Mouse (Mus musculus) small intestine, adult 2 months (tissue): ENCODE measurements around the gene Ism2. TPM values are rescaled to one million over a fixed set of nuclear protein-coding genes. Genes with fewer than 3 reads are reported as not detected.
A peak's percentile ranks its signal among the peaks of the same experiment; 100 is the strongest.

Experiments used
- H3K27ac ChIP-seq: fragments of 200-500 bp; 2 replicates; pipeline ENCODE4 v1.5.1; 2012; ENCODE audit warnings: low read depth, low read length, control low read depth, inconsistent platforms; ENCODE audit not compliant: insufficient read depth
- H3K27me3 ChIP-seq: fragments of 200-500 bp; 2 replicates; pipeline ENCODE4 v1.6.1; 2012; ENCODE audit warnings: mild to moderate bottlenecking, moderate library complexity, low read length, inconsistent platforms; ENCODE audit not compliant: control insufficient read depth, insufficient read depth
- H3K36me3 ChIP-seq: fragments of 200-500 bp; 2 replicates; pipeline ENCODE4 v1.6.1; 2012; ENCODE audit warnings: mild to moderate bottlenecking, low read length, control low read depth, inconsistent platforms; ENCODE audit not compliant: control insufficient read depth, insufficient read depth
- H3K4me1 ChIP-seq: fragments of 200-500 bp; 2 replicates; pipeline ENCODE4 v1.6.1; 2012; ENCODE audit warnings: low read length, inconsistent platforms, mixed read lengths; ENCODE audit not compliant: control insufficient read depth, insufficient read depth, insufficient read length
- H3K4me3 ChIP-seq: fragments of 200-500 bp; 2 replicates; pipeline ENCODE4 v1.5.1; 2012; ENCODE audit warnings: low read depth, mild to moderate bottlenecking, control low read depth, inconsistent platforms, low read length, moderate library complexity
- CTCF ChIP-seq: fragments of 200-500 bp; IDR thresholded peaks from 2 replicates; pipeline ENCODE4 v1.5.1; 2012; ENCODE audit warnings: low read depth, mild to moderate bottlenecking, control low read depth, inconsistent platforms, low read length, moderate library complexity, mixed read lengths; ENCODE audit not compliant: insufficient replicate concordance, insufficient read length; ENCODE audit errors: extremely low read depth
- POLR2A ChIP-seq: fragments of 200-500 bp; IDR thresholded peaks from 2 replicates; pipeline ENCODE4 v1.6.1; 2012; ENCODE audit warnings: low read depth, mild to moderate bottlenecking, control low read depth, inconsistent platforms, low read length, moderate library complexity
- WGBS: fragments of 180-500 bp; shearing (Covaris S2); methylation state at CpG from one replicate; pipeline ENCODE4 v1.1.7; 2018; 5-methylcytosine and 5-hydroxymethylcytosine counted together
- polyA plus RNA-seq: library from polyadenylated mRNA; depleted of rRNA; stranded (reverse); fragments of >200 nt; gene quantifications from 2 replicates; pipeline ENCODE4 v1.2.3, GENCODE M21; 2012

Ism2 gene
- polyA plus RNA-seq, 1 experiment = 0.25 TPM

- peak overlapping the region; percentile 66; the same call in 1 of the 2 replicates for H3K27ac ChIP-seq
- H3K36me3 ChIP-seq = peaks cover 33% of the 10 kb centered on the region
- no peak for TF ChIP-seq CTCF
- TF ChIP-seq POLR2A = no peak
- H3K27me3 ChIP-seq = no peaks in the 10 kb centered on the region
- 8% methylated on average over 11 of the region's 11 CpGs for WGBS
- peak overlapping the region; percentile 76 for H3K4me3 ChIP-seq
- H3K4me1 ChIP-seq = no peaks in the 10 kb centered on the region; the same call in 1 of the 2 replicates
Observed at GRCm38 (mm10) chr12:87265444-87265843, 34.1 kb downstream of the Ism2 start.

GRCm38 (mm10) chr12:87260562-87260961 is 38.9 kb downstream of the Ism2 start:
- no peaks in the 10 kb centered on the region for H3K27me3 ChIP-seq
- no peaks in the 10 kb centered on the region for H3K4me1 ChIP-seq
- H3K4me3 ChIP-seq = no peak overlapping the region
- WGBS = 92% methylated on average over 8 of the region's 8 CpGs
- TF ChIP-seq CTCF (no peak), POLR2A (no peak)
- peaks cover 47% of the 10 kb centered on the region for H3K36me3 ChIP-seq
- H3K27ac ChIP-seq = no peak overlapping the region

- Histone ChIP-seq H3K4me1 (no peaks in the 10 kb centered on the region), H3K27me3 (no peaks in the 10 kb centered on the region), H3K4me3 (no peak overlapping the region), H3K27ac (no peak overlapping the region), H3K36me3 (peaks cover 66% of the 10 kb centered on the region)
- WGBS = 95% methylated on average over 5 of the region's 5 CpGs
- TF ChIP-seq CTCF = no peak
Observed at GRCm38 (mm10) chr12:87256629-87257028, 42.9 kb downstream of the Ism2 start.

- Histone ChIP-seq H3K27ac (no peak overlapping the region), H3K4me3 (no peak overlapping the region), H3K27me3 (no peaks in the 10 kb centered on the region), H3K4me1 (no peaks in the 10 kb centered on the region), H3K36me3 (peaks cover 74% of the 10 kb centered on the region)
- WGBS = 95% methylated on average over 6 of the region's 6 CpGs
- no peak for TF ChIP-seq POLR2A
- TF ChIP-seq CTCF = no peak
Observed at GRCm38 (mm10) chr12:87253878-87254277, 45.6 kb downstream of the Ism2 start.

GRCm38 (mm10) chr12:87250161-87250560 is 49.3 kb downstream of the Ism2 start:
- H3K27ac ChIP-seq = no peak overlapping the region
- H3K4me1 ChIP-seq = no peaks in the 10 kb centered on the region
- H3K4me3 ChIP-seq = no peak overlapping the region
- peaks cover 75% of the 10 kb centered on the region for H3K36me3 ChIP-seq
- WGBS = 79% methylated on average over 6 of the region's 6 CpGs
- TF ChIP-seq CTCF (no peak), POLR2A (no peak)
- no peaks in the 10 kb centered on the region for H3K27me3 ChIP-seq

GRCm38 (mm10) chr12:87238632-87239031 is 60.9 kb downstream of the Ism2 start, which contains the start of gene Noxred1:
Gene Noxred1, minus strand, starts transcription at chr12:87238732.
- WGBS = 96% methylated on average over 1 of the region's 1 CpGs

GRCm38 (mm10) chr12:87236882-87237483 is 62.5 kb downstream of the Ism2 start:
- H3K27ac ChIP-seq = no peak overlapping the region
- peaks cover 32% of the 10 kb centered on the region for H3K36me3 ChIP-seq
- H3K4me3 ChIP-seq = no peak overlapping the region
- H3K4me1 ChIP-seq = no peaks in the 10 kb centered on the region
- 83% methylated on average over 5 of the region's 5 CpGs for WGBS
- no peaks in the 10 kb centered on the region for H3K27me3 ChIP-seq
- TF ChIP-seq POLR2A = no peak
- no peak for TF ChIP-seq CTCF

More at GRCm38 (mm10) chr12:87238632-87239031, 60.9 kb downstream of the Ism2 start, which contains the start of gene Noxred1:
- H3K4me3 ChIP-seq = no peak within 1 kb of the TSS
- H3K27me3 ChIP-seq = no peaks in the 10 kb centered on the region
- H3K4me1 ChIP-seq = no peaks in the 10 kb centered on the region
- H3K36me3 ChIP-seq = peaks cover 41% of the 10 kb centered on the region
- H3K27ac ChIP-seq = no peak within 1 kb of the TSS
- TF ChIP-seq POLR2A = no peak
- TF ChIP-seq CTCF = no peak
